Mouse (Mus musculus) MEL (cell line): ENCODE data around the gene Srgap3.

Experiments used
- CTCF ChIP-seq, 3 experiments: IDR thresholded peaks in 2 of 3; conservative IDR thresholded peaks in 1 of 3; 2 replicates each; pipeline ENCODE4 v1.5.1; 2011 to 2012; ENCODE audit warnings: low read length in 3 of 3, low read depth in 2 of 3, mild to moderate bottlenecking in 2 of 3, improper control_type of control experiment in 1 of 3, inconsistent platforms in 1 of 3, mixed read lengths in 1 of 3, moderate library complexity in 1 of 3; ENCODE audit not compliant: control insufficient read depth in 1 of 3, insufficient read depth in 1 of 3, poor library complexity in 1 of 3, severe bottlenecking in 1 of 3
- HCFC1 ChIP-seq: IDR thresholded peaks from 2 replicates; pipeline ENCODE4 v1.6.1; 2012; ENCODE audit warnings: low read depth, mild to moderate bottlenecking, inconsistent platforms, low read length, improper control_type of control experiment, moderate library complexity
- NELFE ChIP-seq: IDR thresholded peaks from 2 replicates; pipeline ENCODE4 v1.6.1; 2011; ENCODE audit warnings: low read depth, low read length, improper control_type of control experiment
- POLR2A ChIP-seq, 2 experiments: IDR thresholded peaks; 2 replicates each; pipeline ENCODE4 v1.6.1; 2011 to 2012; ENCODE audit warnings: low read length in 2 of 2, mild to moderate bottlenecking in 2 of 2, control low read depth in 1 of 2, improper control_type of control experiment in 1 of 2, low read depth in 1 of 2, moderate library complexity in 1 of 2; ENCODE audit not compliant: control insufficient read depth in 1 of 2, insufficient read depth in 1 of 2, poor library complexity in 1 of 2
- SMC3 ChIP-seq: IDR thresholded peaks from 2 replicates; pipeline ENCODE4 v1.6.1; 2011; ENCODE audit warnings: low read depth, low read length, improper control_type of control experiment
- TAL1 ChIP-seq: IDR thresholded peaks from 2 replicates; pipeline ENCODE4 v1.6.1; 2012; ENCODE audit warnings: mild to moderate bottlenecking, inconsistent platforms, low read length, moderate library complexity, mixed read lengths

- TF ChIP-seq HCFC1 (no peak), CTCF (IDR thresholded peaks at IDR 0.05 in 2 of 3, conservative IDR thresholded peaks at IDR 0.05 in 1 of 3; ENCODE audit: control insufficient read depth in 1 of 3, insufficient read depth in 1 of 3, low read depth in 2 of 3, low read length in 3 of 3, poor library complexity in 1 of 3, severe bottlenecking in 1 of 3) (no peak), TAL1 (no peak), POLR2A (IDR thresholded peaks at IDR 0.05; ENCODE audit: control insufficient read depth in 1 of 2, insufficient read depth in 1 of 2, low read depth in 1 of 2, low read length in 2 of 2, poor library complexity in 1 of 2) (no peak), NELFE (no peak), SMC3 (no peak)
Observed at GRCm38 (mm10) chr6:112836712-112837111, 110.4 kb downstream of the Srgap3 start.
